Mouse (Mus musculus) heart, embryonic 15.5 days (tissue): ENCODE measurements around the gene Prune1. TPM values are rescaled to one million over a fixed set of nuclear protein-coding genes. Genes with fewer than 3 reads are reported as not detected.

Experiments
- ATAC-seq: fragments of 200-750 bp; cut with Nextera tagmentation; replicated peaks from 2 replicates; pipeline ENCODE4 v1.8.0; 2017; ENCODE audit warnings: low read depth, moderate TSS enrichment; ENCODE audit not compliant: insufficient number of reproducible peaks, insufficient read depth, low FRiP score
- H3K27ac ChIP-seq: fragments of 300-500 bp; sonication (generic); 2 replicates; pipeline ENCODE4 v1.5.1; 2015; ENCODE audit warnings: mild to moderate bottlenecking, inconsistent platforms
- H3K27me3 ChIP-seq: fragments of 300-500 bp; sonication (generic); 2 replicates; pipeline ENCODE4 v1.6.1; 2015; ENCODE audit warnings: inconsistent platforms
- H3K36me3 ChIP-seq: fragments of 300-500 bp; sonication (generic); 2 replicates; pipeline ENCODE4 v1.6.1; 2015; ENCODE audit warnings: mild to moderate bottlenecking, inconsistent platforms
- H3K4me1 ChIP-seq: fragments of 300-500 bp; sonication (generic); replicated peaks from 2 replicates; pipeline ENCODE4 v1.6.1; 2015; ENCODE audit warnings: inconsistent platforms
- H3K4me2 ChIP-seq: fragments of 300-500 bp; sonication (generic); 2 replicates; pipeline ENCODE4 v1.6.1; 2015; ENCODE audit warnings: inconsistent platforms, mild to moderate bottlenecking, moderate library complexity
- H3K4me3 ChIP-seq: fragments of 300-500 bp; sonication (generic); 2 replicates; pipeline ENCODE4 v1.5.1; 2015; ENCODE audit warnings: mild to moderate bottlenecking, inconsistent platforms
- H3K9ac ChIP-seq: fragments of 300-500 bp; sonication (generic); 2 replicates; pipeline ENCODE4 v1.6.1; 2015; ENCODE audit warnings: mild to moderate bottlenecking, inconsistent platforms
- H3K9me3 ChIP-seq: fragments of 300-500 bp; sonication (generic); replicated peaks from 2 replicates; pipeline ENCODE4 v1.6.1; 2016; ENCODE audit warnings: inconsistent platforms
- WGBS: fragments of 180-500 bp; shearing (Covaris S2); methylation state at CpG from one replicate; pipeline ENCODE4 v1.1.7; 2015; ENCODE audit warnings: mixed read lengths; 5-methylcytosine and 5-hydroxymethylcytosine counted together
- polyA plus RNA-seq: library from polyadenylated mRNA; unstranded; fragments of >200 nt; fragmentation: Nextera tagmentation; extraction: Ambion mirVana; gene quantifications from 2 replicates; pipeline ENCODE4 v1.2.1, GENCODE M21; 2015

The Prune1 gene
- polyA plus RNA-seq, 1 experiment from 2014 or later = 23.8 TPM

GRCm38 (mm10) chr3:95274453-95274852 lies 7.4 kb downstream of the Prune1 start:
- Histone ChIP-seq H3K4me3 (no peak overlapping the region), H3K4me1 (peaks cover 39% of the 10 kb centered on the region), H3K4me2 (no peak overlapping the region), H3K27ac (no peak overlapping the region), H3K9ac (no peak overlapping the region), H3K27me3 (no peaks in the 10 kb centered on the region), H3K9me3 (no peaks in the 10 kb centered on the region), H3K36me3 (no peaks in the 10 kb centered on the region)
- no peak for ATAC-seq
- WGBS = 91% methylated on average over 4 of the region's 4 CpGs

GRCm38 (mm10) chr3:95273471-95273870 lies 8.4 kb downstream of the Prune1 start:
- no peak overlapping the region for H3K27ac ChIP-seq
- ATAC-seq = no peak
- no peak overlapping the region for H3K4me2 ChIP-seq
- no peak overlapping the region for H3K4me3 ChIP-seq
- H3K36me3 ChIP-seq = peaks cover 5% of the 10 kb centered on the region; the same call in 1 of the 2 replicates
- no peaks in the 10 kb centered on the region for H3K27me3 ChIP-seq
- 91% methylated on average over 5 of the region's 5 CpGs for WGBS
- H3K9me3 ChIP-seq = no peaks in the 10 kb centered on the region
- H3K4me1 ChIP-seq = peaks cover 39% of the 10 kb centered on the region
- no peak overlapping the region for H3K9ac ChIP-seq

GRCm38 (mm10) chr3:95270766-95271364 lies 11.0 kb downstream of the Prune1 start:
- no peaks in the 10 kb centered on the region for H3K27me3 ChIP-seq
- no peak overlapping the region for H3K27ac ChIP-seq
- no peak for ATAC-seq
- no peak overlapping the region for H3K9ac ChIP-seq
- no peak overlapping the region for H3K4me2 ChIP-seq
- H3K36me3 ChIP-seq = peaks cover 29% of the 10 kb centered on the region
- no peaks in the 10 kb centered on the region for H3K9me3 ChIP-seq
- 80% methylated on average over 12 of the region's 12 CpGs for WGBS
- H3K4me3 ChIP-seq = no peak overlapping the region
- H3K4me1 ChIP-seq = peaks cover 25% of the 10 kb centered on the region

GRCm38 (mm10) chr3:95269789-95270188 lies 12.1 kb downstream of the Prune1 start:
- Histone ChIP-seq H3K36me3 (peaks cover 36% of the 10 kb centered on the region), H3K4me1 (peaks cover 17% of the 10 kb centered on the region), H3K4me3 (no peak overlapping the region), H3K27me3 (no peaks in the 10 kb centered on the region), H3K27ac (no peak overlapping the region), H3K9me3 (no peaks in the 10 kb centered on the region), H3K4me2 (no peak overlapping the region), H3K9ac (no peak overlapping the region)
- no peak for ATAC-seq
- WGBS = 78% methylated on average over 5 of the region's 5 CpGs

GRCm38 (mm10) chr3:95267855-95268254 lies 14.0 kb downstream of the Prune1 start:
- H3K27ac ChIP-seq = no peak overlapping the region
- no peak overlapping the region for H3K9ac ChIP-seq
- 0 out of 2 replicates have a peak, but pooled peaks cover 4% of the 10 kb centered on the region for H3K4me1 ChIP-seq
- H3K4me2 ChIP-seq = no peak overlapping the region
- H3K27me3 ChIP-seq = no peaks in the 10 kb centered on the region
- no peak for ATAC-seq
- no peak overlapping the region for H3K4me3 ChIP-seq
- H3K9me3 ChIP-seq = no peaks in the 10 kb centered on the region
- H3K36me3 ChIP-seq = peaks cover 47% of the 10 kb centered on the region

GRCm38 (mm10) chr3:95266052-95266451 lies 15.8 kb downstream of the Prune1 start:
- H3K27me3 ChIP-seq = no peaks in the 10 kb centered on the region
- H3K4me1 ChIP-seq = 0 out of 2 replicates have a peak, but pooled peaks cover 4% of the 10 kb centered on the region
- no peak for ATAC-seq
- H3K9ac ChIP-seq = no peak overlapping the region
- no peak overlapping the region for H3K27ac ChIP-seq
- no peak overlapping the region for H3K4me3 ChIP-seq
- H3K4me2 ChIP-seq = no peak overlapping the region
- no peaks in the 10 kb centered on the region for H3K9me3 ChIP-seq
- 90% methylated on average over 3 of the region's 3 CpGs for WGBS
- H3K36me3 ChIP-seq = peaks cover 63% of the 10 kb centered on the region

GRCm38 (mm10) chr3:95264724-95265123 lies 17.2 kb downstream of the Prune1 start:
- H3K4me1 ChIP-seq = 0 out of 2 replicates have a peak, but pooled peaks cover 1% of the 10 kb centered on the region
- no peak overlapping the region for H3K4me3 ChIP-seq
- peaks cover 73% of the 10 kb centered on the region for H3K36me3 ChIP-seq
- no peaks in the 10 kb centered on the region for H3K27me3 ChIP-seq
- ATAC-seq = no peak
- 76% methylated on average over 1 of the region's 1 CpGs for WGBS
- no peak overlapping the region for H3K4me2 ChIP-seq
- H3K9ac ChIP-seq = no peak overlapping the region
- H3K27ac ChIP-seq = no peak overlapping the region
- no peaks in the 10 kb centered on the region for H3K9me3 ChIP-seq

- Histone ChIP-seq H3K36me3 (peaks cover 80% of the 10 kb centered on the region), H3K27me3 (no peaks in the 10 kb centered on the region), H3K4me2 (no peak overlapping the region), H3K9ac (no peak overlapping the region), H3K4me1 (no peaks in the 10 kb centered on the region), H3K4me3 (no peak overlapping the region), H3K27ac (no peak overlapping the region), H3K9me3 (no peaks in the 10 kb centered on the region)
- ATAC-seq = no peak
- WGBS = 47% methylated on average over 11 of the region's 11 CpGs
Measured at GRCm38 (mm10) chr3:95263089-95263739, 18.7 kb downstream of the Prune1 start.

- Histone ChIP-seq H3K27ac (no peak overlapping the region), H3K9me3 (no peaks in the 10 kb centered on the region), H3K4me2 (no peak overlapping the region), H3K4me3 (no peak overlapping the region), H3K36me3 (peaks cover 80% of the 10 kb centered on the region), H3K27me3 (no peaks in the 10 kb centered on the region), H3K9ac (no peak overlapping the region), H3K4me1 (no peaks in the 10 kb centered on the region)
- WGBS = 88% methylated on average over 4 of the region's 4 CpGs
- ATAC-seq = no peak
Measured at GRCm38 (mm10) chr3:95261975-95262374, 19.9 kb downstream of the Prune1 start.

GRCm38 (mm10) chr3:95256931-95257330 lies 24.9 kb downstream of the Prune1 start:
- H3K27ac ChIP-seq = no peak overlapping the region
- peaks cover 82% of the 10 kb centered on the region for H3K36me3 ChIP-seq
- no peak overlapping the region for H3K4me3 ChIP-seq
- no peaks in the 10 kb centered on the region for H3K27me3 ChIP-seq
- WGBS = 85% methylated on average over 5 of the region's 5 CpGs
- no peak overlapping the region for H3K9ac ChIP-seq
- ATAC-seq = no peak
- no peaks in the 10 kb centered on the region for H3K4me1 ChIP-seq
- no peaks in the 10 kb centered on the region for H3K9me3 ChIP-seq
- H3K4me2 ChIP-seq = no peak overlapping the region

- no peaks in the 10 kb centered on the region for H3K9me3 ChIP-seq
- H3K4me3 ChIP-seq = no peak within 1 kb of the TSS
- no peak within 1 kb of the TSS for H3K4me2 ChIP-seq
- H3K36me3 ChIP-seq = peaks cover 31% of the 10 kb centered on the region; the same call in 1 of the 2 replicates
- H3K4me1 ChIP-seq = no peaks in the 10 kb centered on the region
- WGBS = 52% methylated on average over 7 of the region's 7 CpGs
- no peak for ATAC-seq
- no peak within 1 kb of the TSS for H3K27ac ChIP-seq
- no peaks in the 10 kb centered on the region for H3K27me3 ChIP-seq
- no peak within 1 kb of the TSS for H3K9ac ChIP-seq
Measured at GRCm38 (mm10) chr3:95250783-95251424, 31.0 kb downstream of the Prune1 start, which contains the start of gene Bnipl. Bnipl (minus strand) TSS chr3:95251193.
